Mouse (Mus musculus) cerebellum, adult 18-20 months (tissue): ENCODE data around the gene Fam198a.

Experiments used
- DNase-seq, 2 experiments: peaks; one replicate each; pipeline ENCODE4 v3.0.0; 2021

The Fam198a gene

GRCm38 (mm10) chr9:121950418-121951113 lies at the start of gene Fam198a:
Fam198a (plus strand) TSS chr9:121950988.
- DNase-seq, result peak; percentile 47 to 54

GRCm38 (mm10) chr9:121901710-121902700 lies 48.8 kb upstream of the Fam198a start:
- no peak for DNase-seq

DNA sequence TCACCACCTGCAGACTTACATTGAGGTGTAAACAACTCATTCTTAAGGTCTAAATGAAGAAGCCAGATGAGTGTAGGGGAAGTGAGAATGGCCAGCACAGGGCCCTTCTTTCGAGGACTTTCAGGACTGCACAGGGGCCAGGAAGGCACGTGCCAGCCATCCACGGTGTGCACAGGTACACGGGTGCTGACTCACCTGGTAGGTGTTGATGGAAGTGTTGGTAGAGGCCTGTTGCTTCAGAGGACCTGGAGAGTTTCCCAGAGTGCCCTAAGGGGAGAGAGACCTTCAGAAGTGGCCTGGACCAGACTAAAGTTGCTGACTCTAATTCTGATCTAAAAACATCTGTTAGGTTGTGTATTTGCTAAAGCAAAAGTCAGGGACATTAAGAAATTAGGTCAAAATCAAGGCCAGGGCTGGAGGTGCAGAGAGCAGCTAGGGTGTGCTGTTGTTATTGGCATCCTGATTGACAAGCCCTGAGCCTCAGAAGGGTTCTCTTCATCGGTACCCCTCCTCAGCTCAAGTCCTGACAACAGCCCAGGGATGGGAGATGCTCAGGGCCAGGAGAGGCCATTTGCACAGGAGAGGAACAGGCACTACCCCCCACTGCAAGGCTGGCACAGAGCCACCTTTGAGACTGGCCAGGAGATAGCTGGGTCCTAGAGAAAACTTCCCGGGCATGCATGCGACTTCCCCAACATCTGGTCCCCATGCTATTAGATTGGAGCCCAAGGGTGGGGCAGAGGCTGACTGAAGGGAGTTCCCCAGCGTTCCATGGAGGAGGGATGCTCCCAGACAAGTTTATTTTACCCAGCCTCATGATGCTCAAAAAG lies 47.1 kb upstream of the Fam198a start:
- peak; percentile 43 to 49 for DNase-seq

- no peak for DNase-seq
These were observed 46.5 kb upstream of the Fam198a start for GRCm38 (mm10) chr9:121904319-121904718.

DNA sequence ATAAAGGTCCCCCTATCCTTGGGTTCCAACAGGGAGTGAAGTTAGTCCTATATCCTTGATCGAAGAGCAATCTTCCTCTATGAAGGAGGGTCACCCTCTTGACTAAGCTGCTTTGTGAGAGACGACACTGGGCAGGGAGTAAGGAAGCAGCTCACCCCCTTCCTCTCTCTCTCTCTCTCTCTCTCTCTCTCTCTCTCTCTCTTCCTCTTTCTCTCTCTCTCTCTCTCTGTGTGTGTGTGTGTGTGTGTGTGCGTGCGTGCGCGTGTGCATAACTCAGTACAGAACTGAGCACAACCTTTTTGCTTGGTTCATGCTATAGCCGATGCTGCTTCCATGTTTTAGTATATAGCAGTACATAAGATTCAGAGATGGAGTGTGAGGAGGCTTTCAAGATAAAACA lies 45.8 kb upstream of the Fam198a start:
- no peak for DNase-seq

DNA sequence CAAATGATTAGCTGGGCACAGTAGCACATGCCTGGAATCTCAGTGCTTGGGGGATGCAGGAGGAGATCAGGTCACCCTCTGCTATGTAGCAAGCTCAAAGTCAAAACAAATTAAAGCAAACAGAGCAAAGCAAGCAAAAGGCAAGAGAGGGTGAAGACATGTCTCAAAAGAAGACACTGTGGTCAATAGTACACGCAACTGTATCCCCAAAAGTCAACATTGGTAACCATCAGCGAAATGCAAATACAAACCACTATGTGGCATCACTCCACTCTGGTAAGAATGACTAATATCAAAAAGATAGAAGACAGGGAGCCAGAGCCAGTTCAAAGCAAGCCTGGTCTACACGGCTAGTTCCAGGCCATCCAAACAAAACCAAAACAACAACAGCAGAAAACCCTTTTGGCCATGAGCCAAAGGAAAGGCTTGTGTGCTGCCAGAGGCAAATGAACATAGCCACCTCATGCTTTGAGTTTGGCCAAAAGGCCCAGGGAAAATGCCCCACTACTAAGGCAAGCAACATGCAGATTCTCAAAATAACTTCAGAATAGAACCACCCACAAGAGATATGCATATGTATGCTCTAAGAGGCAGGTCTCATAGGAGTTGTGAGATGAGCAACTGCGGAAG lies 45.1 kb upstream of the Fam198a start:
- no peak for DNase-seq

DNA sequence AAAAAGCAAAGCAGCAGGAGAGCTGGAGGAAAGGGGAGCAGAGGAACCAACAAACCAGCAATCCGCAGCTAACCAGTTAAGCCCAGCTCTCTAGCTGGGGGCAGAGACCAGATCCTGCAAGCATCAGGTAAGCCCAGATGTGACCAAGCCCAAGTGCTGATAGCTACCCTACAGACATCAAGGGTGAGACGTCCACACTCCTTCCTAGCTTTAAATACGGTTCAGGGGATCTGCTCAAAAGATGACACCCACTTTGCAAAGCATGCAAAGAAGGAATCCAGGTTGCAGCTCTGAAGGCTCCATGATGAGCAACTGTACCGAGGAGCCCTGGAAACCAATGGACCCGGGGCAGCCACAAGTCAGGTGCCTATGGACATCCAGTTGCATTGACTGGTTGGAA lies 44.3 kb upstream of the Fam198a start:
- DNase-seq, result no peak

GRCm38 (mm10) chr9:121907356-121908070 lies 43.3 kb upstream of the Fam198a start:
- DNase-seq, result no peak

GRCm38 (mm10) chr9:121908321-121908720 lies 42.5 kb upstream of the Fam198a start:
- no peak for DNase-seq

- DNase-seq, result no peak
These were observed 41.2 kb upstream of the Fam198a start for GRCm38 (mm10) chr9:121909635-121910034.

- DNase-seq, result no peak
These were observed 39.6 kb upstream of the Fam198a start for GRCm38 (mm10) chr9:121911196-121911595.

GRCm38 (mm10) chr9:121912786-121913185 lies 38.0 kb upstream of the Fam198a start:
- DNase-seq, result no peak

DNA sequence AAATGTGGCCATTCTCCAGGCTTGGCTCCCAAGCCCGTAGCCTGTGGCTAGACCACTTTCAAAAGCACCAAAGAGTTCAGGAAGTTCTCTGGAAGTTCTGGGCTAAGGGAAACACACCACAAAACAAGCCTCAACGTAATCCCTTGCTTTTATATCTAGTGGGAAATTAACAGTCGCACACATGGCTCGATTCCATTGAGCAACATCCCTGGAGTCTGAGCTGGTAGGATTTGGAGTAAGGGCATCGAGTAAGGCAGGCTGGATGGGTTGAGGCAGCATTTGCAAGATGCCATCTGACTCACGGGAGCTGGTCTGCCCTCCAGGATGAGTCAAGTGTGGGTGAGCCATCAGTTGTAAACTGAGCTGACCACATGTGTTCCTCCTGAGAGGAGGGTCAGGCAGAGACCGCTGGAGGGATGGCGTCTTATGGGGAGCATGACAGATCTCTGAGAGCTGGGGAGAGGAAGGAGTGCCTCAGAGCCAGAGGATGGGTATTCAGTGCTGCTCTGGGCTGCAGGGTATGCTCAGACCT lies 36.5 kb upstream of the Fam198a start:
- DNase-seq, result no peak

DNA sequence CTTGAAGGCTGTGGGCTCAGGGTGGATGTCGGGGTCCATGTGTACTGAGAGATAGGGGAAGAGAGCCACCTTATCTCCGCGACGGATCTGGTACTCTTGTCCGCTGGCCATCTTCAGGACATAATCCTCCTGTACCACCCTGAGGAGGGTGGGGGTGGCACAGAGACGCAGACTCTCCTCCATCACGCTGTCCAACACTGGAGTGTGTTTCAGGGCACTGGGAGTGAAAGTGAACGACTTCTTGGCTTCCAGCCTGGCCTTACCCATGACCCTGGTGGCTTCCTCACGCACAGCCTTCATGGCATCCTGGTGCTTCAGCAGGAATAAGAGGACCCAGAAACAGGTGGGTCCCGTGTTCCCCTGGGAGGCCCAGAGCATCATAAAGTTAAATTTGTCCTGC lies 35.7 kb upstream of the Fam198a start:
- no peak for DNase-seq

DNA sequence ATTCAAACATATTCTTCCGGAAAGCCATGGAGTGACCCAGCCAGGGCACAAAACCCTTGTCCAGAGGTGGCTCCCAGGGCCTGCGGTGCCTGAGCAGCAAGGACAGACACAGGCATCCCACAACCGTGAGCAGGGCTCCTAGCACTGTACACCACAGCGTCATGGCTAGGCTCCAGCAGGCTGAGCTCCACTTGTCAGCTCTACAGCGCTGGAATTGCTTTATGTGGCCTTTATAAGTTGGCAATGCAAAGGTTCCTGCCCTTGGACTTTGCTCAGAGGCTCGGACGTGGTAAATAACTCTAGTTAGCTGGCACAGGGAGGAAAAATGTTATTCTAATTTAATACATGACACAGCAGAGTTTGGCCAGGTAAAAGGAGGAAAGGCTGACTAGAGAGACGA lies 34.7 kb upstream of the Fam198a start, which contains the start of gene Cyp8b1:
Gene Cyp8b1, minus strand, starts transcription at position 204 of the 400 bp plus-strand sequence.
- DNase-seq, result no peak

DNA sequence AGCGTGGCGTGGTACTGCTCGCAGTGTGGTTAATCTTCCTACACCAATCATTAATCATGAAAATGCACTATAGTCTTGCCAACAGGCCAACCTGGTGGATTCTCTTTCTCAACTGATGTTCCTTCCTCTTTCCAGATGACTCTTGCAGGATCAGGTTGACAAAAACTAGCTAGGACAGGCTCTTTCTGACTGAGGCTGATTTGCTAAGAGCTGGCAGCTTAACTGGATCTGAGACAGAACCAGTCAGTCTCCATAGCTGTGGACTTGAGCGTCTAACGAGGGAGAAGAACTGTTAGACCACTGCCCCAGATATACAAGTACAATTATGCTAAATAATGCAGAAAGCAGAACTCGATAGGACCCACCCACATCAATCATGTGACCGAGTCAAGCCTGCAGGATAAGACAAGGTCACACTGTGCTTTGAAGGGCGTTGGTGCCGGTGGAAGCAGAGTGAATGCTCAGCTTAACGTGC lies 31.7 kb upstream of the Fam198a start:
- DNase-seq, result no peak

DNA sequence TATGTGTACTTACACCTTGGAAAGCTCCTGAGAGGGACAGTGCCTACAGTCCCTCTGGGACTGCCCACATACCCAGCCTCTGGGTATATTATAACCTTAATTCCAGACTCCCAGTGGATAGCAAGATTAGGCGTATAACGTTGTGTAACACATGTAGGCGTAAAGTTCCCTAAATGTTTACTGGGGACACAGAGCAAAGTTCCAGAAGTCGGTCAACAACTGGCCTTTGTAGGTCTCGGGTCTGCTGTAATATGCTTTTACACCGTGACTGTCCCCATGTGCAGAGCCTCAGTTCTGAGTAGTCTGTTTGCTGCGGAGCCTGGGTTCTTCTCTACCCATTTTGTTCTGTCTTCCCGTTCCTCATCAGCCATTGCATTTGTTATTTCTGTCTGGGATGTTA lies 27.3 kb upstream of the Fam198a start:
- DNase-seq, result no peak

DNA sequence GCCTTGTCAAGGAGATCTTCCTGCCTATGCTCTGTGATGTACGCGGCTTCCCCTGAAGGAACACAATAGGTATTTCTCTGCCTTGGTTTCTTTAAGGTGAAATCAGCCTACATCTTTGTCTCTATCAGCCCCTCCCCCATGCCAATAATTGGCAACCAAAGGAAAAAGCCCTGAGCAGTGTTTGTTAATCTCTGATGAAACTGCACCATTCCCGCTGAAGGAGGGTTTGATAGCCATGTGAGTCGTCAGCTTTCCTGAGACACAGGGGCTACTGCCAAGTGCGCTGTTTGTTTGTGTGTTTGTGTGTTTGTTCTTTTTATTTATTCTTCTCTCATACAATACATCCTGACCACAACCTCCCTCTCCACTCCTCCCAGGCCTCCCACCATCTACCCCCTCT lies 26.9 kb upstream of the Fam198a start:
- DNase-seq, result no peak

DNA sequence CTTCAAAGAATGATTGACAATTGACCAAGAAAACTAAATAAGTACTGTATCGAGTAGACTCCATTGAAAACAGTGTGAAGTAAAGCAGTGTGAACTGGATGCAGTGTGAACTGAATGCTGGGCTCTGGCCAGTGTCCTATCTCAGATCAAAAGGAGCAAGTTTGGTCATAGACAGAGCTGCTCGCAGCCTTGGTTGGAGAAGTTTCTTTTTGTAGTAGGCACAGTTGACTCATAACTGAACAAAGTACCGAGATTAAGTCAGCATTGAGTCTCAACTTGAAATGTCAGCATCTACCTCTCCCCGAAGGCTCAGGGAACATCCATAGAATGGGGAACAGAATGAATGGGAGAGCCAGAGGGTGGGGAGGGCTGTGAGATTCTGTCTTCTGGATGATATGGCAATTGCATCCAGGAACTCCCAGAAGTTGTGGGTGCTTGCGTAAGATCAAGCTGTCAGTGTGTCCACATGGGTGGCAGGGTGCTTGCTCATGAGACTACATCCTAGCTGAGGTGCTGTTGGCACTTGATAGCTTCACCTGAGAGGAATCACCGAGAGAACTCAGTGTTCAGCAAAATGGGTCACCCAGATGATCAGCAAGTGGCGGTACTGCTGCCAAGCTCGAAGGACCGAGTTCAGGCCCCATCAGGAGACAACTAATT lies 25.8 kb upstream of the Fam198a start:
- DNase-seq, result no peak

DNA sequence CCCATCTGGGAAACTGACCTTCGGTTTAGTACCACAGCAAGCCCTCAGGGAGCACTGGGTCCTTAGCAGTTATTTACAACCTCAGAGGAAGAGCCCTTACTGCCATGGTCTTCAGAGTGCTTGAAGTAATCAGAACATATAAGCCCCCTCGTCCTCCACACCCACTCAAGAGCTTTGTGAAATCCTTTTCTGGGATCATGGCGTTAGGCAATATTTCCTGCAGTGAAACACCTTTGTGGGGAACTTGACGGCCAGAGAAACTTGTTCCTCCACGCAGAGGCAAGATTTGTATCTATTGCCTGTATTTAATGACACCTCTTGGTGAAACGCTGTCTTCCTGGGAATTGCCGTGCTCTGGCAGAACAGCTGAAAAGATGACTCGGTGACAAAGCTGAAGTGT lies 24.8 kb upstream of the Fam198a start:
- no peak for DNase-seq
